28 mouse cellular contexts compared by ENCODE assay signal in genomic region chr13:49154028-49154427, GRCm38 (mm10). TPM values are rescaled to one million over a fixed set of nuclear protein-coding genes. Genes with fewer than 3 reads are reported as not detected.
DNase-seq lines count a peak whose midpoint lies in the region; ATAC-seq and TF ChIP-seq lines count a peak whose summit lies in the region.
"Had no signal": no experiment of that assay in that cellular context is flagged by ENCODE, and none has a peak within 500 bp of the region (broad histone marks: within the 10 kb centered on the region; RNA-seq: fewer than 3 reads in every experiment).

No protein-coding gene starts in this region.

- WGBS in heart, embryonic 12.5 days: 62% methylated on average over 10 of the region's 10 CpGs
- 78% methylated on average over 10 of the region's 10 CpGs for WGBS in hindbrain, embryonic 15.5 days
- WGBS in hindbrain, embryonic 10.5 days: 83% methylated on average over 10 of the region's 10 CpGs
- 67% methylated on average over 10 of the region's 10 CpGs for WGBS in kidney, postnatal 0 days

- no peak for DNase-seq in heart, postnatal 25 days (ENCODE audit: low spot score)
- DNase-seq in hindbrain, embryonic 10.5 days (ENCODE audit: low spot score): no peak
- DNase-seq in kidney, postnatal 0 days (ENCODE audit: low spot score): peak; percentile 11
- no peak for DNase-seq in kidney, adult 11 months
- DNase-seq in kidney, postnatal 36 days: peak; percentile 30 to 53
- DNase-seq: adrenal gland, postnatal 25 days; cerebellum, adult 9-11 months; gastrocnemius, postnatal 10 days; liver; lung, postnatal 36 days; retina, postnatal 1 day; right cerebral cortex, postnatal 25 days; spleen, adult 18-20 months; thymus, postnatal 14 days had no signal

- peaks cover 14% of the 10 kb centered on the region for H3K4me1 ChIP-seq in heart, embryonic 12.5 days (replicated peaks)
- H3K4me1 ChIP-seq in hindbrain, embryonic 15.5 days (replicated peaks): 0 out of 2 replicates have a peak, but pooled peaks cover 3% of the 10 kb centered on the region
- H3K4me1 ChIP-seq in hindbrain, embryonic 10.5 days (replicated peaks): no peaks in the 10 kb centered on the region
- H3K4me1 ChIP-seq in kidney, postnatal 0 days (replicated peaks; ENCODE audit: insufficient read depth, low read length): no peaks in the 10 kb centered on the region; the same call in 1 of the 2 replicates
- H3K4me1 ChIP-seq: limb, embryonic 10.5 days; liver, embryonic 15.5 days; lung, embryonic 15.5 days; megakaryocyte, embryonic 14.5 days; midbrain, embryonic 13.5 days had no signal

- H3K9me3 ChIP-seq in heart, embryonic 12.5 days (replicated peaks): peaks cover 6% of the 10 kb centered on the region
- no peaks in the 10 kb centered on the region for H3K9me3 ChIP-seq in hindbrain, embryonic 15.5 days
- H3K9me3 ChIP-seq in hindbrain, embryonic 10.5 days: 0 out of 2 replicates have a peak, but pooled peaks cover 5% of the 10 kb centered on the region
- no peaks in the 10 kb centered on the region for H3K9me3 ChIP-seq in kidney, postnatal 0 days (replicated peaks; ENCODE audit: low read length)
- H3K9me3 ChIP-seq: embryonic facial prominence, embryonic 15.5 days; lung, embryonic 15.5 days; midbrain, embryonic 13.5 days had no signal

- H3K36me3 ChIP-seq in heart, embryonic 12.5 days: no peaks in the 10 kb centered on the region
- H3K36me3 ChIP-seq in hindbrain, embryonic 15.5 days: no peaks in the 10 kb centered on the region
- no peaks in the 10 kb centered on the region for H3K36me3 ChIP-seq in hindbrain, embryonic 10.5 days
- no peaks in the 10 kb centered on the region for H3K36me3 ChIP-seq in kidney, postnatal 0 days (ENCODE audit: insufficient read depth, low read length)
- H3K36me3 ChIP-seq: embryonic facial prominence, embryonic 15.5 days; limb, embryonic 10.5 days; liver, embryonic 15.5 days; lung, embryonic 15.5 days; midbrain, embryonic 13.5 days had no signal

- ATAC-seq in heart, embryonic 12.5 days (ENCODE audit: insufficient number of reproducible peaks, low FRiP score): no peak
- no peak for ATAC-seq in hindbrain, embryonic 15.5 days (ENCODE audit: low FRiP score, low read depth)
- ATAC-seq in kidney, postnatal 0 days (replicated peaks; ENCODE audit: low FRiP score, low read depth): no peak; the same call in 1 of the 2 replicates
- ATAC-seq: CD4-positive, CD25-positive, alpha-beta regulatory T cell, adult 4 months; forebrain, embryonic 14.5 days; inflammation-experienced regulatory T-cells, adult 6 months; midbrain, embryonic 13.5 days had no signal

- peaks cover 31% of the 10 kb centered on the region for H3K27me3 ChIP-seq in heart, embryonic 12.5 days (replicated peaks)
- H3K27me3 ChIP-seq in hindbrain, embryonic 15.5 days: peaks cover under 1% of the 10 kb centered on the region; the same call in 1 of the 2 replicates
- peaks cover 22% of the 10 kb centered on the region for H3K27me3 ChIP-seq in hindbrain, embryonic 10.5 days (ENCODE audit: insufficient read depth, poor library complexity, severe bottlenecking)
- H3K27me3 ChIP-seq in kidney, postnatal 0 days (ENCODE audit: insufficient read depth, low read length): no peaks in the 10 kb centered on the region

- no peak overlapping the region for H3K4me2 ChIP-seq in heart, embryonic 12.5 days
- no peak overlapping the region for H3K4me2 ChIP-seq in hindbrain, embryonic 15.5 days
- no peak overlapping the region for H3K4me2 ChIP-seq in kidney, postnatal 0 days (ENCODE audit: low read length)
- H3K4me2 ChIP-seq: embryonic facial prominence, embryonic 15.5 days; liver, embryonic 15.5 days; lung, embryonic 15.5 days; midbrain, embryonic 13.5 days had no signal

- H3K4me3 ChIP-seq in heart, embryonic 12.5 days: no peak overlapping the region
- H3K4me3 ChIP-seq in hindbrain, embryonic 15.5 days: no peak overlapping the region
- H3K4me3 ChIP-seq in hindbrain, embryonic 10.5 days: no peak overlapping the region
- no peak overlapping the region for H3K4me3 ChIP-seq in kidney, postnatal 0 days (replicated peaks; ENCODE audit: low read depth, low read length)
- H3K4me3 ChIP-seq: embryonic facial prominence, embryonic 15.5 days; limb, embryonic 10.5 days; liver, embryonic 15.5 days; lung, embryonic 15.5 days; megakaryocyte, embryonic 14.5 days; midbrain, embryonic 13.5 days had no signal

- no peak overlapping the region for H3K9ac ChIP-seq in heart, embryonic 12.5 days
- H3K9ac ChIP-seq in hindbrain, embryonic 15.5 days: 0 out of 2 replicates have a peak overlapping the region, but pooled peaks have one; percentile 2
- H3K9ac ChIP-seq in kidney, postnatal 0 days (ENCODE audit: low read depth, low read length): no peak overlapping the region
- H3K9ac ChIP-seq: embryonic facial prominence, embryonic 15.5 days; liver, embryonic 15.5 days; lung, embryonic 15.5 days; midbrain, embryonic 13.5 days had no signal

- no peak for TF ChIP-seq CTCF in kidney, postnatal 0 days (IDR thresholded peaks at IDR 0.05; ENCODE audit: low read depth)

- intact Hi-C loops in heart, postnatal 25 days (cut with DNase I): loop anchor here (5.0 kb wide), 1 partner anchor 92 kb away; no protein-coding TSS in a partner anchor

- peak overlapping the region; percentile 37; the same call in 1 of the 2 replicates for H3K27ac ChIP-seq in heart, embryonic 12.5 days (ENCODE audit: poor library complexity, severe bottlenecking)
- no peak overlapping the region for H3K27ac ChIP-seq in hindbrain, embryonic 15.5 days (replicated peaks)
- H3K27ac ChIP-seq in hindbrain, embryonic 10.5 days: no peak overlapping the region
- no peak overlapping the region for H3K27ac ChIP-seq in kidney, postnatal 0 days
- H3K27ac ChIP-seq: embryonic facial prominence, embryonic 15.5 days; limb, embryonic 10.5 days; liver, embryonic 15.5 days; lung, embryonic 15.5 days; midbrain, embryonic 13.5 days had no signal

RNA-seq across cellular contexts. Expression of gene Wnk2, which starts 6.2 kb away (rescaled TPM):
- 0.89 and 1.4 TPM in 2 replicates for polyA plus RNA-seq in heart, embryonic 12.5 days (2016; fragmentation: Nextera tagmentation; extraction: Ambion mirVana)
- total RNA-seq in heart, postnatal 25 days (2021): 10 to 100 TPM; 71.4 to 78.2 TPM
- polyA plus RNA-seq in hindbrain, embryonic 15.5 days (2015; fragmentation: Nextera tagmentation; extraction: Ambion mirVana): 19.6 and 23.2 TPM in 2 replicates
- polyA plus RNA-seq in hindbrain, embryonic 10.5 days (2016; fragmentation: Nextera tagmentation; extraction: Ambion mirVana): 4.5 and 8.5 TPM in 2 replicates
- polyA plus RNA-seq in kidney, postnatal 0 days (2015; fragmentation: Nextera tagmentation; extraction: Ambion mirVana): 0.50 and 0.60 TPM in 2 replicates
- total RNA-seq: common myeloid progenitor, adult 5-6 weeks; granulocyte monocyte progenitor cell, adult 5-6 weeks; monocyte, adult 5-6 weeks had no signal
- polyA plus RNA-seq: CD4-positive, CD25-positive, alpha-beta regulatory T cell, adult 4 months; inflammation-experienced regulatory T-cells, adult 6 months had no signal

RNA-seq across cellular contexts. Expression of gene Ninj1, which starts 33.3 kb away (rescaled TPM):
- 51.0 and 55.8 TPM in 2 replicates for polyA plus RNA-seq in heart, embryonic 12.5 days (2016; fragmentation: Nextera tagmentation; extraction: Ambion mirVana)
- 100 to 1,000 TPM; 101 to 109 TPM for total RNA-seq in heart, postnatal 25 days (2021)
- polyA plus RNA-seq in hindbrain, embryonic 15.5 days (2015; fragmentation: Nextera tagmentation; extraction: Ambion mirVana): 28.2 and 32.3 TPM in 2 replicates
- 26.3 and 28.3 TPM in 2 replicates for polyA plus RNA-seq in hindbrain, embryonic 10.5 days (2016; fragmentation: Nextera tagmentation; extraction: Ambion mirVana)
- 122 and 127 TPM in 2 replicates for polyA plus RNA-seq in kidney, postnatal 0 days (2015; fragmentation: Nextera tagmentation; extraction: Ambion mirVana)

Comparison
In these comparisons a context has a peak if more than half of its experiments do, and no peak if none do; other contexts are left out.
1. DNase-seq: peak in kidney, postnatal 0 days (single experiment) and kidney, postnatal 36 days (2 of 2); none in heart, postnatal 25 days (single experiment), hindbrain, embryonic 10.5 days (single experiment) and kidney, adult 11 months (single experiment).